Mouse (Mus musculus) cerebellum, adult 18-20 months (tissue): ENCODE measurements at regions not wholly inside any gene's neighbourhood (a gene's known extent, or its start where the extent isn't known, plus 50 kb on each side); places are given as distances from the start of the nearest gene placed in this dataset.

ENCODE experiments used
- DNase-seq, 2 experiments: peaks; one replicate each; pipeline ENCODE4 v3.0.0; 2021

DNA sequence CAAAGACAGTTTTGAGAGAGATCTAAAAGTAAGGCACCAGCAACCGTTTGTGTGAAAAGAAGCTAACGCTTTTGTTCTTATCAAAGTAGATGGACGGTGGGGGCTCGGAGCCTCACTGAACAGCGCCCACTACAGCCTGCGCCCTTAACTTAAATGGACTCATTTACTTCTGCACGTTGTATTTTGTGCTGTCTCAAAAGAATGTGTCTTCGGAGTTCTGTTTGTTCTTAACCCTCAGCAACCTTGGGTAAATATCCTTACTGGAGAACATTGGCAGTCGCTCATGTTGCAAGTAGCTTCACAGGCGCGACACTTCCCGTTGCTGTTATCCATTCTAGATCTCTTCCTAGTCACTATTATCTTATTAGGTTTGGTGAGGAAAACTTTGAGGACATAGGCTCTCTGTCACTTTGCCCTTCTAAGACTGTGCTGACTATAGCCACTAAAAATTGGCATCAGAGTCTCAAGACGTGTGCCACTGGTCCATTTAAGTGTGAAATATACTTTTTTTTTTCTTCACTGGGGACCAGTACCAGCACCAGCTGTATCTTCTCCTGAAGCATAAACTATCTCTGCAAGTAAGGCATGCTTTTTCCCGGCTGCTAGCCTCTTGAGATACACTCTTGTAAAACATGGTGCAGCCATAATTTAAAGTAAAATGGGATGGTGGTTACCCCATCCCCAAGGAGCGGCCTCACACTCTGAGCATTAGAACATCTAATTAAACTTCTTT, 507.0 kb upstream of the Kif2a start:
- no peak for DNase-seq

DNA sequence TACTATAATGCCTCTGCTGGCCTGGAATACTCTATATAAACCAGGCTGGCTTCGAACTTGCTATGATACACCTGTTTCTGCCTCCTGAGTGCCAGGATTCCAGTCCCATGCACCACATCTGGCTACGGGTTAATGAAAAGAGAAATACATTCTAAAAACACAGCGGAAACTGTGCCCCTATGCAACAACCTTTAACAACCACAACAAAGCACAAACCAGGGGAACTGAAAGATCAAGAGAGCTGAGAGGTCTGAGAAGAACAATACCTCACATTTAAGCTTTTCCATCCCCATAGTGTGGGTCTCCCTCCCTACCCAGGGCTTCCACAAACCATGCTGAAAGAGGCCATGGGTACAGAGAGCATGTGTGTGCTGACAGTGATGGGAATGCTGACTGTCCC, 501.0 kb upstream of the Kif2a start:
- no peak for DNase-seq

DNA sequence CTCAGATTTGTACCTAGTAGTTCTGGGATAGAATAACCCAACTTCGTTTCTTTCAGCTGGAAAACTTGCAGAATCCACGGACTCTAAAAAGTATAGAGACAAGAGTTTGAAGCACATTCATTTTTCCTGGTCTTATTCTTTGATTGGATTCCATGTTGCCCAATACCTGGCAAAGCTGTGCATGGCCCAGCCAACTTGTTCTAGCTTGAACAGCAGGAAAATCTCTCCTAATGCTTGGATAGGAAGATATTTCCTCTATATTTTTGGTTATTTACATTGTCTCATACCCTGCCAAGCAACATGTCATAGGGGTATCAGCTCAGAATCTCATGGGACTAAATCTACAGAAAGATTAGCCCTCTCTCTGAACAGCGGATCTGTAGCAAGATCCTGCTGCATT, 492.3 kb upstream of the Kif2a start:
- DNase-seq = no peak

DNA sequence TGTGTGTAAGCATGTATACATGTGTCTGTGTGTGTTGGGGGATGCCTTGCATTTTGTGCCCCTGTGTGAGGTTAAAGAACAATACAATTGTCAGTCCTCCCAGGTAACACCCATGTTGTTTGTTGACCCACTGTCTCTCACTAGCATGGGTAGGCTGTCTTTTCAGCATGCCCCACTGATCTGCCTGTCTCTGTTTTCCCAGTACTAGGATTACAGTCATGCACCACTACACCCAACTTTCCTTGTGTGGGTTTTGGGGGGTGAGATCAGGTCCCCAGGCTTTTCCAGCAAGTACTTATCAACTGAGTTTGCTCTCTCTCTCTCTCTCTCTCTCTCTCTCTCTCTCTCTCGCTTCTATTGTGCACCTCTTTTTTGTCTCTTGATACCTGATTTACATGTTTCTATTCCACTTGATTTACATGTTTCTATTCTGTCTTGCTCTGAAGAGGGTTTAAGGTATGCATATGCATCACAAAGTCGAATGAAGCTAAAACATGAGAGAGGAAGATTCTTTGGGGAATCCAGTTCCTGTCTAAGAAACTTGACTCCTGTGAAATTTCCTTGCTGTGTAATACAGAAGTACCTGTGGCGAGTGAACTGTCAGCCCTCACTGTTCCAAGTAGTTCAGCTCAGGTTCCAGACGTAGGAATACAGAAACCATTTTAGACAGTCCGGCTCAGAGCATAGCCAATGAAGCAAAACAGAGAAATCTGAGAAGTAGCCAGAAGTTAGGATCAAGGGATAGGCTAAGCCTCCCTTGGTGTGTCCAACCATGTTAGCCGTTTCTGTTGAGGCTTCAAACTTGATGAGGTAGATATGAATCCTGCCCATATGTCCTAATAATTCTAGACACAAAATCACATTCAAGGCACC, 491.6 kb upstream of the Kif2a start:
- DNase-seq = no peak

DNA sequence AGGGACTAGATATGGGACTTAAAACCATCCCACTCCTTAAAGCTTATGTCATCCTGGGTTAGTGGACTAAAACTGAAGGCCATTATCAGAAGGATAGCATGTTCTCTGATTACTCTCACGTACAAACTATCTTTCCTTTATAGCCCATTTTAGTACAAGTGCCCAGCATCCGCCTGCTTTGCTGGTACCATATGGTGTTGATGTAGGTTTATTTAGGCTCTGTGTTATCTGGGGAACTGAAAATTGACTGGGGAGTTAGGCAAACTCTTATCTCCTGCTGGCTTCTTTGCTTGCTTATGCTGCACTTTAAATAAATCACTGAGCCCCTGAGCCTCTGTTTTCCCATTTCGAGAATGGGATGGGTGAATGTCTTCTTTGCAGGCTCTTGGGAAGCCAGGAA, 485.4 kb upstream of the Kif2a start:
- DNase-seq = no peak

DNA sequence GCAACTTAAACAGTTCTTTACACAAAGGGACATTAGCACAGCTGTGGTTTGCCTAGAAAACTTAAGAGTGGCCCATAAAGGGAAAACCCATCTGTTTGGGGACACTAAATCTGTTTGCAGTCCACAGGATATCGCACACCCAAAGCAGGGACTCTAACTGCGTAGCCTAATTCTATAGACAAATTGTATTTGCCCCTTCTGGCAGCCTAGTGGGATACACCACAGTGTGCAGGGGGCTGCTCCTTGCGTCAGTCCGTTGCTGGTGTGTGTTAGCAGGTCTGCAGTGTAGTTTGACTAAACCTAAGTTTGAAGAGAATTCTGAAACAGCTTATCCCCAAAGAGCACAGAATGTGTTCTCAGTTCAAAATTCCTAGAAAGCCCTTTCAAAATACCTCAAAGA, 484.9 kb upstream of the Kif2a start:
- no peak for DNase-seq

DNA sequence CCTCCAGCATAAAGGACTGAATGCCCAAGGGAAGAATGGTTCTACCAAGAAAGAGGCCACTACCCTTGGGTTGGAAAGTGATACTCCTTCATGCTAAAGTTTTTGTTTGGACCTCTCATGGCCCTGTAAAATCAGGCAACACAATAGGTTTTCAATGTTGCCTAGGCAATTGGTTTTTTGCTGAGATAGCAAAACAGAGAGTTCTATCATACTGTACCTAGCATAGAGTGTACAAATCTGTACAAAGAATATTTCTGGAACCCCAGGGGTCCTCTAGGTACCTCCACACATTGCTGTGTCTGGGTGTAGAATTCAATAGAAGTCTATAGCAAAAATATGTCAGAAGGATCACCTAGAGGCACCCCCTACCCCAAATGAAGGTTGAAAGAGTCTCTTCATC, 483.4 kb upstream of the Kif2a start:
- DNase-seq = no peak

DNA sequence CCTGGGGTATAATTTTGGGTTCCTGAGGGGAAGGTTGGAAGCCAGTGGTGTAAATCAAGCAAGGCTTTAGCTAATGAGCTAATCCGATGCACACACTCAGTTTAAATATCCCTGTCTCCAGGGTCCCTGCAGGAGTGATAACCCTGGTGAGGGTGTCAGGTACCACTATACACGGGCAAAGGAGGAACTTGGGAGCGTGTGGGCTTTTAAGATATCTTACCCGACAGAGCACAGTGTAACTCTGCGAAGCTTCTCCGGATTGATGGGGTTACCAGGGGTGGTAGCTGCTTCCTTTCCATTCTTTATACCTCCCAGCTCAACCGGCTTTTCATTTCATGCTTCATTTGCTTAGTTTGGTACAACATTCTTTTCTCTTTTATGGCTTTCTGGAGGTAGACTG, 480.3 kb upstream of the Kif2a start:
- no peak for DNase-seq

DNA sequence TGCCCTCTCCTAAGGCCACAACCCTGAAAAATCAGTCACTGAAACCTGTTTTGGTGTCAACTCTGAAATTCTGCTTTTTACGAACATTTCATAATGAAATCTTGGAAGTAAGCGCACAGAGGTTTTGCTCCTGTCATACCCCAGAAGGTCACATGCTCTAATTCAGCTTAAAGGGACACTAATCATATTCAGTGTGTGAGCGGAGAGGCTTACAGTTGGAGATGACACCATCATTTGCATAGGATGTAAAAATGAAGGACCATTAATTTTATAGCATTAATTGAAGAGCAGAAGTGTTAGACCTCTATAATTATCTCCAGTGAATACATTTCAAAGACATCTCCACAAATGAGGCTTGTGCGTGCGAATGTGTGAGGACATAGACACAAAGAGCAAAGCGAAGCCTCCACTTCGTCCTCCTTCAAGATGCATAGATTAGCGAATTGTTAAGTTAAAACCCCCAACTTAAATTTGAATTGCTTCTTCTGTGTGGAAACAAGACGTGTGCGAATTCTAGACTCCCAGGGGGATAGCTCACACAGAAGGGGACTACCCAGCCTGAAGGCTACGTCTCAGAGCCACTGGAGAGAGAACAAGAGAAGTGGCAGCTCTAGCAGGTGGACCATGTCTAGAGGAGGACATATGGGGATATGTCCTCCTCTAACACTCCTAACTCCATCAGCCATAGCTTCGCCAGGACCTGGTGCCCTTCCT, 479.0 kb upstream of the Kif2a start:
- DNase-seq = no peak

DNA sequence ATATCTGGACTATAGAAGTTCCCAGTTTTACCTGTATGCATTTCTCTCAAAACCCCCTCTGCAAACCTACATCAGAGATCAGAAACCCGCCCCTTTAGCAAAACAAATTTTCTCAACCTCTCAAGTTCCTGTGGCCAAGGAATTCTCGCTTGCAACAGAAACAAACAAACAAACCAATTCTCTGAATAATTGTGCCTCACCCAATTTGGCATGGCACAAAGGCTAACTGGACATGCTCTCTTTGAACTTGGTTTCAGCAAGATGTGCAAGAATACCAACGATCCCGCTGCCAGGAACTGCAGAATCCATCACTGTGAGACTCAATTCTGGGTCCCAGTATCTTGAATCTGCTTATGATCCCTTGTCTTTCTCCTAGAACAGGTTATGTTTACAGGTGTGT, 477.4 kb upstream of the Kif2a start:
- no peak for DNase-seq

DNA sequence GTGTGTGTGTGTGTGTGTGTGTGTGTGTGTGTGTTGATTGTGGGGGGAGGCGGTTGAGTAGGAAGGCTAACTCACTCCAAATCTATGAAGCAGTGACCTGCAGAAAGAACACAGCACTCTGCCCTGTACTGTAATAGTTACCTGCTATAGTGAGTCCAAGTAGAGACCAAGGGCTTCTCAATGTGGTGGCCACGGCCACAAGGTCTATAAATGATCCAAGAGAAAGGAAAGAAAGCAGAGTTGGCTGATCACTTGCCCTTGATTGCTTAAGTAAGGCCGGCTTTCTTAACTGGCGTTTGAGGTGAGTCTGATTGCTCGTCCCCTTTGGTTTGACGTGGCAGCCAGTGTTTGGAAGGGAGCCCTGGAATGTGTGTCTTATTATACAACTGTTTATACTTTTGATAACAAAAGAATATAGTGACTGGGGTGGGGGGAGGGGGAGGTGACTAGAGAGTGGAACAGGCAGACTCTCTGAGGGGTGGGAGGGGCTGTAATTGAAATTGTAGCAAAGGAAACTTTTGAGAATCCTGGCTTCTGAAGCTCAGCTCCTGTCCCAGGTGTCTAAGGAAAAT, 473.3 kb upstream of the Kif2a start:
- DNase-seq = no peak

DNA sequence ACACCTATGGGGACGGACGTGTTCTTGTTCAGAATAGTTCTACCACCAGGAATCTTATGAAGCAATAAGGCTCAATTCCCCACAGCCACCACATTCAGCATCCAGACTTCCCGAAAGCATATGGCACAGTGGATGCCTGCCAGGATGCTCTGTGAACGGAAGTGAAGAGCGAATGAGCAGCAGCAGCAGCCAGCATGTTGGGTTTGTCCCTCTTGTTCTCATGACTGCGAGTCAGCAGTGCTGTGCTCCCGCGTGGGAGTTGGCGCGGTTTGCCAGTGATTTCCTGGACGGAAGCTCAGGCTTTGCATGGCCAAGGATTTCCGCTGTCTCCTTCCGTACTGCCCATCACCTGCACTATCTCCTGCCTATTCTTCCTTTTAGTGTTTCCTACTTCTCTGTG, 471.8 kb upstream of the Kif2a start:
- peak; percentile 83 to 86 for DNase-seq

DNA sequence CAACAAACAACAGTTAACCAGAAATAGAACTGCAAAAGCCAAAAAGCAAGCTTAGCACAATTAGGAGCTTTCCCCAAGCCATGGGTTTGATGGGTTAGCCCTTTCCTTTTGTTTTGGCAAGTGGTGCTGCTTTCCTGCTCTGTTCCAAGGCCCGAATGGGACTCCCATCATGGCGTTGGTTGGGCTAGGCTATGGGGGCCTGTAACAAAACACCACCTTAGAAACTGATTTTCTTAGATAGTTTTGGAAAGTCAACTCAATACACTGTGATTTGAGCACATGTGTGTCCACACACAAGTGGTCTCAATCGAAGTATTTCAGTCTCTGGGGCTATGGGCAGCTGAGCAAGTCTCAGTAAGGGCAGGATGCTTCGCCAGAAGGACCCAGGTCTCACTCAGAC, 470.5 kb upstream of the Kif2a start:
- DNase-seq = no peak

DNA sequence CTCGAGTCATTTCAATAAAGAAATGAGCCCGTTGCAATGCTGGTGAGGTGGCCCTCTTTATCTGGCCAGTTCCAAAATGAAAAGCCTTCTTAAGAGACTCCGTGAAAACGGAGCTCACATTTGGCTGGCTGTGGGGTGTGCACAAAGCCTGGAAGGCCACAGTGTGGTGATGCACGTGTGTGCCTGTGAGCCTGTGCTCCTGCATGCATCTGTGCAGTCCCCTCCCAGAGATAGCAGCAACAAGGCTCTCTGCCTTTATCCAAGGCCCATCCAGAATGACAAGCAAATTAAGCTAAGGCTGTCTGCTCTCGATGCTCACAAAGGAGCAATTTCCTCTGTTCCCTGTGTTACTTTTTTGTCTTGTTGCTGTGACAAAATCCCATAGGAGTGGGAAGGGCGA, 469.5 kb upstream of the Kif2a start:
- no peak for DNase-seq

DNA sequence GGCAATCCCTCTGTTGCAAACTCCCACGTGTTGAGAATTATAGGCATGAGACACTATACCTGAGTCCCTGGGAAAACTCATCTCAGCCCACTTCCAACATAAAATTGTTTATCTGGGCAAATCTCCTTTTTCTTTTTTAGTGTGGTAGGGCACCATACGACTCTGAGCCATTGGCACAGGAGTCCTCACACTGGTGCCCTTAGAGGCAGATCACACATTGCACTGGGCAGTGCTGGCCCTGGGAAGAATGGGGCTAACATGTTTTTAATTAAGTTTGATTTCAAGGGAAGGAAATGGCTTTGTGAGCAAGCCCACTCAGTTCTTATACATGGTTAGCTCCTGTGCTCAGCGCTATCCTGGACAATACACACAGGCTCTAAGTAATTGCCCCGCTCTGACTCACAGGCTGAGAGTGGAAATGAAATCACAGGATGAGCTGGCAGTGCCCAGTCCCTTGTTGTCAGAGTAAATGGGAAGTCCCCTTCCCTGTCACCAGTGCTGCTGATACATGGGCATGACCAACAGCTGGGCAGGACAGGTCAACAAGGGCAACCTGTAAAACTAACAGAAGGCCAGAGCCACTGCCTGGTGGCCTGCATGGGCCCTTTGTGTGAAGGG, 463.6 kb upstream of the Kif2a start:
- no peak for DNase-seq

DNA sequence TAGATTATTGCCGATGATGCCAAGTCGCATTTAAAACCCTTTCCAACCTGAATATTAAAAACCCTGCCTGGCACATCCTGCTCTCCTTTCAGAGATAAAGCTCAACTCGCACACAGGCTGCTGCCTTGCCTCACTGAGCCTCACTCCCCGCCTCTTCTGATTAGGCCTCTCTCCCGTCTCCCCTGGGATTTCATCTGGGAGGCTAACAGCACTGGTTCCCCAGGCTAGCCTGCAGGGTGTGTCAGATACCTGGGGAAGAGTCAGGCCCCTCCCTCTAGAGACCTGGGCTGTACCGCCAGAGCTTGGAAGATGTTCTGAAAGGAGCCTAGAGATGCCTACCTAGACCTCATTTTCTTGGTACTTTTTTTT, 462.7 kb upstream of the Kif2a start:
- no peak for DNase-seq

DNA sequence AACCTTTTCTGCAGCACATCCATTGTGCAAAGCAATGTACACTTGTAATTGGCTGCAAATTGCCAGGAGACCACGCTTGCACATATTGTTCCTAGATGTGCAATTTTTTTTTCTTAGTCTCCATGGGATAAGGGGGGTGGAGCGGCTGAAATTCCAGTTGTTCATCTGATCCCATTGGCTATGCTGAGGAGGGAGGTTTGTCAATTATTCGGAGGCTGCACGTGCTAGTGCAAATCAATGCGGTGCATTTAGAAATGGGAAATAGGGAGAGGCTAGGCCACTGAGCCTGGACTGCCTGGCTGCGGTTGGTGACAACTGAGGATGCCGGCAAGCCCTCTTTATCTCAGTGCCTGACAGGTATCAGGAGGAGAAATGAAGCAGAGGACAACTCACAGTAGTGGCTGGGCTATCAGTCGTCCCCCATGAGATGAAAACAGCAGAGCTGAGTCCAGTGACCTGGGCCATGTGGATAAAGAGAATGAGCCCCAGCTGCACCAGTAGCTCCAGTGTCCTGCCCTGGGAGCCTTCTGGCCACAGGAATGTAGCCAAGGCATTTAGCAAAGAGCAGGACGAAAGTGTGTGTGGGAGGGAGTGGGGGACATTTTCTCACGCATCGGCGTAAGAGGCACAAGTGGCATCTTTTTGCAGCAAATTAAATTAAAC, 462.2 kb upstream of the Kif2a start:
- no peak for DNase-seq

DNA sequence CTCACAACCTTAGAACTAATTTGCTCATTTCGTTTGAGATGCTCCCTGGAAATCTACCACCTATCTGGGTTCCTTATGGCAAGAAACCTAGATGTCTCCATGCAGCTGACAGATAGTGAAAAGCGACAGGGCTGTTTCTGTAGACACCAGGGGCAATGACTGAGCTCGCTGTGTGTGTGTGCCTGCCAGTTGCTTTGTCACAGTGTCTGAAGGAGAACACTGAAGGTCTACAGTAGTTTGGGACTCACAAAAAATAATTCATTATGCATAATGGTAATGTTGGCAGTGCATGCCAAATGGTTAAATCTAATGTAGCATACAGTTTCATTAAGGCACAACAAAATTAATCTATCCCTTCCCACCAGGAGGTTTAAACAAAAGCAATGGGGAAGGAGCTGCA, 453.2 kb upstream of the Kif2a start:
- no peak for DNase-seq

DNA sequence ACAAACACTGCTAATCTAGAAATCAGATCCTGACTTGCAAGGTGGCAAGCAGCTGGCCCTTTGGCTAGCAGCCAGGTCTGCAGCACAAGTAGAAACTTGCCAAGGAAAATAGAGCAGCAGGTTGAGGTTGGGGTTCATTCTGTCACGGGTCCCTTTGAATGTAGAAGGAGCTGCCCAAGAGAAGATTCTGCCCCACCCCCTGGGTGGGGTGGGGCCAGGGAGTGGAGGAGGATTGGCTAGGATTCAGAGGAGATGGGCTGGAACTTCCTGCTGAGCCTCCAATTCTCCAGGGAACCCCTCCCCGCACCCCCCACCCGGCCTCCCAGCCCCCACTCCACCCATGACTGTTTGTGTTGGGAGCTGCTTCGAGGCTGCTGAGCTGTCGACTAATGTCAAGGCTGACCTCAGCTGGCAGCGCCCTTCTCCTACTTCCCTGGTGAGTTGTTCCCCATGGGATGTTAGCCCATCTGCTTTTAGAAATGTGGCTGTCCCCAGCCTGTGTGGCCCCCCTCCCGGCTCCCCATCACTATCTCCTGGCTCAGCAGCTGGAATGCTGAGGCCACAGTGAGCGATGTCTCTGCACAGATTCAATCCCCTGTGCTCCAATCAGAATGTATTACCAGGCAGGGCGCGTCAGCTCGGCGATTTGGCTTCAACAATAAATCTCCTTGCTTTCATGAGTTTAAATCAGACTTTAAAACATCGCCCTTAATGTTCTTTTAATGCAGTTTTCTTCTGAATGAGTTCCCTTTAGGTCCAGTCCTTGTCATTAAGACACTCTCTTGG, 447.8 kb upstream of the Kif2a start:
- peak; percentile 64 to 71 for DNase-seq

DNA sequence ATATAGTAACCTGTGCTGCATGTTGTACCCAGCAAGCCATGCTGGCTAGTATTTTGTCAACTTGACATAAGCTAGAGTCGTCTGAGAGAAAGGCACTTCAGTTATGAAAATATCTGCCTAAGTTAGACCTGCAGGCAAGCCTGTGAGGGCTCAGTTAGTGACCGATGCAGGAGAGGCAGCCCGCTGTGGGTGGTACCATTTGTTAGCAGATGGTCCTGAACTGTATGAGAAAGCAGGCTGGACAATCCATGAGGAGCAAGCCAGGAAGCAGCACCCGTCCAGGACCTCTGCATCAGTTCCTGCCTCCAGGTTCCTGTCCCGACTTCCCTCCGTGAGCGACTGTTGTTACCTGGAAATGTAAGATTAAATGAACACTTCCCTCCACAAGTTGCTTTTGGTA, 440.9 kb upstream of the Kif2a start:
- DNase-seq = no peak

DNA sequence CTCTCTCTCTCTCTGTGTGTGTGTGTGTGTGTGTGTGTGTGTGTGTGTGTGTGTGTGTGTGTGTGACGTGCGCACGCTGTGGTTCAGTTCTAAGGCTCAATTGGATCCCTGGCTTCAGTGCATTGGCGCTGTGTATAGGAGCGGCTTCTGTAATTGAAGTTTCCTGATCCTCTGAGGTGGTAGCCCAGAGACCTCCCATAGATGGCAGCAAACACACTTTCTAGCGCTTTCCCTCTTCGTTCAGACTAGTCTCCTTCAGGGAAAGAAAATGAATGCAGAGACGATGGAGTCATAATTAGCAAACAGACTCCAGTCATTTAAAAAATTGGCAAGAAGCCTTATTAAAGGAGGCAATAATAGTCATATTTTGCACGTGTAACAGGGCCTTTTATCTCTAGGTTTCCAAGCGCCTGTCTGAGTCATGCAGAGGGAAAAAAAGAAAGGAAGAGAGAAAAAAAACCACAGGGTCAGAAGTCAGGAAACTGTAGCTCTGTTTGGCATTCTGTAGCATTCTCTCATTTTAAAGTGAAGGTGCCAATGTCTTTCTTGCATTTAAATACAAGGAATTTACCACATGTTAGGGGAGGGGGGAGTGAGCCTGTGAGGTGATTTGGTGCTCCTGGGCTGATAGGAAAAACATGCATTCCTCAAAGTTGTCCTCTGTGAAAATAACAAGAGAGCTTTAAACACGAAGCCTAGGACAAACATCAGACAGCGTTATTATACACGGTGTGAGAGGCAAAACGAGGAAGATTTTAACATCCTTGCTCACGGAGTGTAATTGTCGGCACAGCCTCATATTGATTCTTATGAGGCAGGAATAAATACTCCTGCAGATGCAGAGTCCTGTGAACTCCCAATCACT, 439.4 kb upstream of the Kif2a start:
- peak; percentile 60 to 70 for DNase-seq
